8 mouse cellular contexts compared by ENCODE assay signal in genomic region chr7:113251001-113251400, GRCm38 (mm10). TPM values are rescaled to one million over a fixed set of nuclear protein-coding genes. Genes with fewer than 3 reads are reported as not detected.
DNase-seq lines count a peak whose midpoint lies in the region; ATAC-seq lines count a peak whose summit lies in the region.
"Had no signal": no experiment of that assay in that cellular context is flagged by ENCODE, and none has a peak within 500 bp of the region (broad histone marks: within the 10 kb centered on the region; RNA-seq: fewer than 3 reads in every experiment).

No protein-coding gene starts in this region.

- H3K27ac ChIP-seq in embryonic facial prominence, embryonic 15.5 days (replicated peaks): peak overlapping the region; percentile 71
- H3K27ac ChIP-seq in intestine, embryonic 15.5 days: peak overlapping the region; percentile 33; the same call in 1 of the 2 replicates
- no peak overlapping the region for H3K27ac ChIP-seq in midbrain, embryonic 11.5 days (ENCODE audit: low read depth, low read length)
- H3K27ac ChIP-seq: liver, embryonic 13.5 days had no signal

- peak; percentile 37 for DNase-seq in 3T3-L1 (ENCODE audit: low read depth, low spot score)
- peak; percentile 93 for DNase-seq in MN1 (ENCODE audit: low spot score)
- peak; percentile 79 for DNase-seq in midbrain, embryonic 11.5 days (ENCODE audit: low spot score, missing footprints)
- DNase-seq in layer of hippocampus, adult 11-12 months (ENCODE audit: low spot score): no peak
- DNase-seq: liver, embryonic 13.5 days had no signal

- no peak overlapping the region for H3K4me2 ChIP-seq in embryonic facial prominence, embryonic 15.5 days (replicated peaks)
- no peak overlapping the region for H3K4me2 ChIP-seq in intestine, embryonic 15.5 days (replicated peaks)
- no peak overlapping the region for H3K4me2 ChIP-seq in midbrain, embryonic 11.5 days
- H3K4me2 ChIP-seq: liver, embryonic 13.5 days had no signal

- no peaks in the 10 kb centered on the region for H3K27me3 ChIP-seq in embryonic facial prominence, embryonic 15.5 days
- H3K27me3 ChIP-seq in intestine, embryonic 15.5 days (replicated peaks): no peaks in the 10 kb centered on the region
- H3K27me3 ChIP-seq in midbrain, embryonic 11.5 days (ENCODE audit: control insufficient read depth, insufficient read depth, low read length): no peaks in the 10 kb centered on the region
- H3K27me3 ChIP-seq: liver, embryonic 13.5 days had no signal

- H3K36me3 ChIP-seq in embryonic facial prominence, embryonic 15.5 days: no peaks in the 10 kb centered on the region
- H3K36me3 ChIP-seq in intestine, embryonic 15.5 days: no peaks in the 10 kb centered on the region
- H3K36me3 ChIP-seq in midbrain, embryonic 11.5 days (ENCODE audit: control insufficient read depth, insufficient read depth, low read length): no peaks in the 10 kb centered on the region
- H3K36me3 ChIP-seq: liver, embryonic 13.5 days had no signal

- no peak overlapping the region for H3K9ac ChIP-seq in embryonic facial prominence, embryonic 15.5 days
- H3K9ac ChIP-seq in intestine, embryonic 15.5 days: no peak overlapping the region
- no peak overlapping the region for H3K9ac ChIP-seq in midbrain, embryonic 11.5 days (ENCODE audit: low read length)
- H3K9ac ChIP-seq: liver, embryonic 13.5 days had no signal

- H3K9me3 ChIP-seq in embryonic facial prominence, embryonic 15.5 days (replicated peaks): no peaks in the 10 kb centered on the region
- H3K9me3 ChIP-seq in intestine, embryonic 15.5 days: no peaks in the 10 kb centered on the region
- H3K9me3 ChIP-seq in midbrain, embryonic 11.5 days (ENCODE audit: control insufficient read depth, low read length): no peaks in the 10 kb centered on the region
- H3K9me3 ChIP-seq: liver, embryonic 13.5 days had no signal

- peak; percentile 69; the same call in 1 of the 2 replicates for ATAC-seq in embryonic facial prominence, embryonic 15.5 days (ENCODE audit: insufficient number of reproducible peaks, low FRiP score, low TSS enrichment, low read depth)
- ATAC-seq in intestine, embryonic 15.5 days: peak; percentile 44; the same call in 1 of the 2 replicates
- ATAC-seq in midbrain, embryonic 11.5 days (ENCODE audit: low FRiP score): no peak
- no peak for ATAC-seq in CD4-positive, CD25-positive, alpha-beta regulatory T cell, adult 4 months

- peaks cover 45% of the 10 kb centered on the region for H3K4me1 ChIP-seq in embryonic facial prominence, embryonic 15.5 days
- H3K4me1 ChIP-seq in intestine, embryonic 15.5 days (replicated peaks): peaks cover 28% of the 10 kb centered on the region
- H3K4me1 ChIP-seq in midbrain, embryonic 11.5 days (ENCODE audit: control insufficient read depth, insufficient read depth, low read length): peaks cover 8% of the 10 kb centered on the region

- H3K4me3 ChIP-seq in embryonic facial prominence, embryonic 15.5 days (replicated peaks): no peak overlapping the region
- H3K4me3 ChIP-seq in intestine, embryonic 15.5 days (replicated peaks): no peak overlapping the region
- H3K4me3 ChIP-seq in midbrain, embryonic 11.5 days (ENCODE audit: low read depth, low read length): no peak overlapping the region
- H3K4me3 ChIP-seq: liver, embryonic 13.5 days had no signal

- WGBS in embryonic facial prominence, embryonic 15.5 days: 54% methylated on average over 3 of the region's 3 CpGs
- 52% methylated on average over 3 of the region's 3 CpGs for WGBS in intestine, embryonic 15.5 days
- WGBS in midbrain, embryonic 11.5 days: 78% methylated on average over 3 of the region's 3 CpGs

RNA-seq across cellular contexts. Expression of gene Arntl, which starts 43.7 kb away (rescaled TPM):
- polyA plus RNA-seq in embryonic facial prominence, embryonic 15.5 days (2015; fragmentation: Nextera tagmentation; extraction: Ambion mirVana): 9.0 and 10.3 TPM in 2 replicates
- polyA plus RNA-seq in intestine, embryonic 15.5 days (2015; fragmentation: Nextera tagmentation; extraction: Ambion mirVana): 8.4 and 8.5 TPM in 2 replicates
- polyA plus RNA-seq in midbrain, embryonic 11.5 days (2014; fragmentation: Nextera tagmentation; extraction: Ambion mirVana): 5.1 and 6.4 TPM in 2 replicates
- polyA plus RNA-seq in CD4-positive, CD25-positive, alpha-beta regulatory T cell, adult 4 months (2017; shearing (Covaris generic)): 10 to 100 TPM; 22.6 to 25.0 TPM

Comparison
In these comparisons a context has a peak if more than half of its experiments do, and no peak if none do; other contexts are left out.
1. ATAC-seq: peak in embryonic facial prominence, embryonic 15.5 days (single experiment) and intestine, embryonic 15.5 days (single experiment); none in midbrain, embryonic 11.5 days (single experiment) and CD4-positive, CD25-positive, alpha-beta regulatory T cell, adult 4 months (single experiment).